Mouse (Mus musculus) urinary bladder, postnatal 25 days (tissue): ENCODE data around the gene D630039A03Rik.

ENCODE experiments used
- DNase-seq: peaks from one replicate; pipeline ENCODE4 v3.0.0; 2022; ENCODE audit warnings: low spot score

Gene D630039A03Rik

DNA sequence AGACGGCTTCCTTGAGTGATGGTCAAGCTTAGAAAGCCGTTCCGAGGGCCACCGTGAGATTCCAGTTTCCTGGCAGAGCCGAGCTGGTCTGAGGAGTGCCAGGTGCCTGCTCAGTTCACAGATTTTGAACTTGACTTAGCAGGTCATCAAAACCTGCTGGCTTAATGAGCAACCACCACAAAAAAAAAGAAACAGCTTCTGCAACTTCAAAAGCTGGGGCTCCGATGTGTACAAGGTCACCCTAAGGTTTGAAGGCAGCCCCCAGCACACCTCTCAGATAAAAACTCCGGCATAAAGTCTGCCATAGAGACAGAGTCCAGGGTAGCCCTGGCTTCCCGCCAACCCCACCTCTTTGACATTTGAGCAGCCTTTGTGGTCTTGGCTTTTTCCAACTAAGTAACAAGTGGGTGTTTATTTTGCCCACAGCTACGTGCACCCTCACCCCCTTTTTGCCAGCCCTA is at the start of gene D630039A03Rik:
D630039A03Rik (minus strand) TSS at position 97 of the 461 bp plus-strand sequence.
- DNase-seq = no peak

DNA sequence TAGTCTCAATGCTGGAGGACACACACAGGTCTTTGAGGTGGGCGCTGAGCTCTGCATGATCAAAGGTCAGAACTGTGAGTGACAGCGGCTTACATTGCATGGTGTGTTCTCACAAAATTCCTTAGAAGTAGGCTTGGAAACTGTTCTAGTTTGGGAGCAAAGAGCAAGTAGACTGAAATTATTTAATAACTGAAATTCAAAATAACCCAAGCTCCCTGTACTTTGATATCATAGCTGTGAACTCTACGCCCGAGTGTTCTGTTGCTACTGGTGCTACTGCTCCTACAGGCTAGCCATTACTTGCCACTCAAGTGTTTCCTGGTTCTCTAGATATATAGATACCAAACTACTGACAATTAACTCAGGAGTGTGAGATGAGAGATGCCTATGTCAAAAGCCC is 49.4 kb upstream of the D630039A03Rik start:
- no peak for DNase-seq

DNA sequence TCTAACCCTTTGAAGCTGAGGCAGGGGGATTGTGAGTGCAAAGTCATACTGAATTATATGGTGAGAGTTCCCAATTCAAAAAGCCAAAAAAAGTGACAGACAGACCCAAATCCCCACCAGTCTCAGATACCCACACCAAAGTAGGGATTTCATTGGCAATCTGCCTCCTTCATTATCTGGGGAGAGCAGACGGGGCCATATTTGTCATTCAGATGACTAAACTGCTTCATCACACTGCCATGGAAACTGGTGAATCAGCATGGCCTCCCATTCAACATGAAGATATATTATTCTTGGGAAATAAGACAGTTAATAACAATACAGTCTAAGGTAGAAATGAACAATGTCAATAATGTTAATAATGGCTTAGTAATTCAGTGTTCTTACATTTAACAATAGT is 48.0 kb upstream of the D630039A03Rik start:
- no peak for DNase-seq

DNA sequence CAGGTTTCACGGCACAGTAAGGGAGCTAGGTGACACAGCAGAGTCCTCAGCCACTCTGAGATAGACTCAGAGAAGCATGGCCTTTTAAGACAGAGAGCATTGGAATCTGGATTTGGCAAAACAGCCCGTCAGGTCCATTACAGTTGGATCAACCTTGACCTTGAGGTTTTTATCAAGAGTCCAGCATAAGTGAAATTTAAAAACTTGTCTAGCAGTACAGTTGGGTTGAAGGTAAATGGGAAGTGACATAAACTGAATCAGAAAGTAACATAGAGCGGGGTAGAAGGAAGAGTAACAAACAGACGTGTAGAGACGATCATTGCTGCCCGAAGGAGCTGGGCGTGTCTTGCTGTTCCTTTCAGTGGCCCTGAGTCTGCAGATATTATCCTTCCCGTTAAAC is 43.0 kb upstream of the D630039A03Rik start:
- DNase-seq = no peak

DNA sequence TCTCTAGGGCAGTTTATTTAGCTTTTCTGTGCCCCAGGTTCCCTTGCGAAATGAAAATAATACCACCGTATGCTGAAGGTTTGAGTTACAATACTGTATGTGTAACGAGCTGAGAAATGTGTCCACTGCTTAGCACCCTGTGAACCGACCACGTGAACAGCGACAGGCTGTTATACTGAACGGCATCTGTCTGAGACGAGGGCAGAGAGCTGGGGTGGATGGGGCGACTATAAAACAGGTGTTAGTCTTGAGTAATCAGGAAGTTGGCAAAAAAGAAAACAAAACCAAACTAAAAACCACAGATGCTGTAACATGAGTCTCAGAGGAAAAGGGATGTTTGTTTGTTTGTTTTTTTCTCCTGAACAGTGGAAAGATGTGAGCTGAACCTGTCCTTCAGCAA is 42.0 kb upstream of the D630039A03Rik start:
- no peak for DNase-seq

DNA sequence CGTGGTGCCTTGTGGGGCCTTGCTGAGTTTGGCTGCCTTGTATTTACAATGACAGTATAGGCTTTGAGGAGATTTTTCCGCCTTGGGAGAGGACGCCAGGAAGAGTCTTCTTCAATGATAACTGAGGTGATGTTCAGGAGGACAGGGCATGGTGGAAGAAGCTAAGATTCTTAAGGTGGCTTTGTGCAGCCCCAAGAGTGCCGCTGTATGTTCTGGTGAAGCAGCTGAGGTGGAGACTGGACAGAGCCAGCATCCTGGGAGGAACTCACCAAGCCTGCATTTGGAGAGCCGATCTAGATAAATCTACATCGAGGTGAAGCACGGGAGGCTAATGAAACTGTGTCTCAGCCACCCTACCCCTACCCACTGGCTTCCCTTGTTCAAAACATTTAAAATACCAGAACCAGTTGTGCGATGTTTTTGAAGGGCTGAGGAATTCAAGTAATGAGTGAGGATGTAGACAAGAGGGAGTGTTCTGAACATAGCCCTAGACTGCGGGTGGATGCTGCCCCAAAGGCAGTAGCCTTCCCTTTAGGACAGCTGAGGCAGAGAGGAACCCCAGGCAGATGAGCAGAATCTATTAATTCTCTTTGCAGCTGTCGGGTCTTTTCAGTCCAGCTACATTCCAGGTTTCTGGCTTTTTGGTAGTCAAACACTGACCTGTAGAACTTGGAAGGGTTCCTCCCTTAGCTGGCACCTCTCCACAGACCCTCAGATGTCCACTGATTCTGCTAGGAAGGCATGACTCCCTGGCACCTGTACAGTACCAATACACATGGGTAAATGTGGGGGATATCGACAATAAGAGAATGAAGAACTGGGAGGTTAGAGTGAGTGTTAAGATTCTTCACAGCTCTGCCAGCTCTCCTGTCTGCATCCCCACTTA is 41.3 kb upstream of the D630039A03Rik start:
- no peak for DNase-seq

DNA sequence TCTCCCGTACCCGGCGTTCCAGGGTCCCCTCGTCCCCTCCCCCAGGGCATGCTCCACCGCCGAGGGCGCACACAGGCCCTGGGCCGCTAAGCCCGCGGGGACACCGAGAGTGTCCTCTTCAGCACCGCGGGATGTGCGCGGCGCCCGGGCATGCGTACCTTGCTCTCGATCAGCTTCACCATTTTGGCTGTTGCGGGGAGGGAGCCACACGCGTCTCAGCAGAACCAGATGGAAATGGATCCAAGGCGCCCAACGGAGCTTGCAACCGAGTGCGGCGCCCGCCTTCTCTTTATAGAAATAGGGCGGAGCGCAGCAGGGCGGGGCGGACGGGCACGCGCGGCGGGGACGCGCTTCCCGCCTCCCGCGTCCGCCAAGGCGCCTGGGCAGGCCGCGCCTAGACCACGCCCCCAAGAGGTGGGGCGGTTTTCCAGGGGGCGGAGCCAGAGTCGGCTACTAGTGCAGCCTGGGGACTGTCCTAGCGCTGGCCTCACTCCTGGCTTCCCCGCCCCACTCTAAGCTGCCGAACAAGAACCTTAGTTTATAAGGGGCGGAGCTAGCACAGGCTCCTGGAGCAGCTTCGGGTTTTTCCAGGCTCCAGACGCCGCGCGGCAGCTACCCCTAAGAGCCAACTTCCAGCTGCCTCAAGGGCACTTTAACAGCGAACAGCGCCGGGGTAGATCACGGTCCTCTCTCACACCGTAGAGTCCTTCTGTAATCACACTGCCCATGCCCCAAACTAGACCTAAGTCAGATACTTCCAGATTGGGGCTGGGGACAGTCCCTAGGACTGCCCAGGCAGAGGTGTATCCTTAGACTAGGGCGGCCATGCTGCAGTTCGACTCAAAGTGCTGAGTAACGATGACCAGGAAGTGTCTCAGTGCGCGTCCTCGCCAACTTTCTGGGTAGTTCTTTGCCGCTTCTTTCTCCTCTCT is 40.2 kb upstream of the D630039A03Rik start, which contains the start of gene Txn1:
Txn1 (minus strand) TSS at position 383 of the 932 bp plus-strand sequence.
- DNase-seq = peak; percentile 99

DNA sequence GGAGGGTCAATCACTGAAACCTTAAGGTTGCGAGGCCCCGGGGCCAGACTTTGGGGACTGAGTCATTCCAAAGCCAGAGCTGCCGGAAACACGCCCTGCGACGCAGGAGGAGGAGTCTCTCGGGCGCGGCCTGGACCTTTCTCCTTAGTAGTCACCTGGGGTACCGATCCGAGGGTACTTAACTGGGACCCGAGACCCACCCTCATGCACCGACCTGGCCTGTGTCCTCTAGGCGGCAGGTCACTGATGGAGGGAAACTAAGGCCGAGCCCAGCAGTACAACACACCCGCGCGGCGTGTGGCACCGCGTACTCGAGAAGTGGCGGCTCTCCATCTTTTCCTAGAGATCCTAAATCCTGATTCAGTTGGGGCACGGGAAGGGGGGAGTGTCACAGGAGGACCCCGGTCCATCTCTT is 39.5 kb upstream of the D630039A03Rik start:
- DNase-seq = peak; percentile 63

DNA sequence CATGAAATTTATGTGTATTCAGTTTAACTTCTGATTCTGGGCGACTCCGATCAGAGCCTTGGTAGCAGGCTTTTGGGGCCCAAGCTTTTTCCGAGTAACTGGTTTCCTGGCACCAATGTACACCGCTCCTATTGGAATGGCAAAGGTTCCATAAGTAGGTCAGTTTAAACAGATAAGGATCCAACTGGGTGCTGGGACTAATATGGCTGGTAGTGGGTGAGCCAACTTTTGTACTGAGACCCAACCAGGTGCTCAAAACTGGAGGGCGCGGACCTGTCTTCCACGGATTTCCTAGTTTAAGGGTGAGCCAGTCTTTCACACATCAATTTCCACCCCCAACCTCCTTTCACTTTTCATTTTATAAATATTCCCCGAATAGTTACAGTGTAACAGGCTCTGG is 38.9 kb upstream of the D630039A03Rik start:
- no peak for DNase-seq

DNA sequence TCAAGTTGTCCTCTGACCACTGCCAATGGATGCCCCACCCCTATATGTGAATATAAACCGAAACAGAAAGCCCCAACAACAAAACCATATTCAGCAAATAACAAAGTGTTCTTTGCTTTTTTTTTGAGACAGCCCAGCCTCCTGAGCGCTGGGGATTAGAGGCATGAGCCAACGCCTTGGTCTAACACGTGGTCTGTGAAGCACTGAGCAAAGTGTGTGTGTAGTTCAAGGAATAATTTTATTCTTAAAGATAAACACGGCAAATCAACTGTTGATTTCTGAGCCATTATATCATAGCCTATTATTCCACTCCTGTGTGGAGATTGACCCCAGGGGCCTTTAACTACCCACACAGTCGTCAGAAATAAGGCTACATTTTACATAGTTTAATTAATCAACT is 38.5 kb upstream of the D630039A03Rik start:
- DNase-seq = no peak

DNA sequence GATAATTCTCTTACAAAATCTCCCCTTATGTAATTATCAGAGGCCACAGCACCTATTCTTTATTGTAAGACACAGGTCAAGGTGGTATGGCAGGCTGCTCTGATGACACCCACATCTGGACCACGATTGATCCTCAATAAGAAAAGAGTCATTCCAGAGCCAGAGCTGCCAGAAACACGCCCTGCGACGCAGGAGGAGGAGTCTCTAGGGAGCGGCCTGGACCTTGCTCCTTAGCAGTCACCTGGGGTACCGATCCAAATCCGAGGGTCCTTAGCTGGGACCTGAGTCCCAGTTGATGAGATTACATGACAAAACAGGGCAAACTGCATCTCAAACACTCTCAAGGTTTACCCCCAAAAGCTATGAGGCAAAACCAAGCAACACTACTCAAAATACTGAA is 37.7 kb upstream of the D630039A03Rik start:
- no peak for DNase-seq

DNA sequence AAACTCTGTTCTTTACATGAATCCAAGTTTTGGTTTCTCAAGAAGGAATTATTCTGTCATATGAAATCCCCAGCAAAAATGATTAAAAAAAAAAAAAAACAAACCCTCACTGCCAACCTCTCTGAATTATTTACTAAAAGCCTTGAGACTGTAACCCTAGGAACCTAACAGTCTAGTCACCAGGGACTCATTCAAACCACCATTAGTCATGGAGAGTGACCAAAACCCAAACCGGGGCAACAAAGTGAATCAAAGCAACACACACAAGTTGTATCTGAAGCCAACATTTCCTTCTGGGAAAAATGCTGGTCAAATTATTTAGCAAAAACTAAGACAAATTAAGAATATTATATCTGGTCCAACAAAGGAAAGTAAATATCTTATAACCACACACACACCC is 36.8 kb upstream of the D630039A03Rik start:
- DNase-seq = no peak

DNA sequence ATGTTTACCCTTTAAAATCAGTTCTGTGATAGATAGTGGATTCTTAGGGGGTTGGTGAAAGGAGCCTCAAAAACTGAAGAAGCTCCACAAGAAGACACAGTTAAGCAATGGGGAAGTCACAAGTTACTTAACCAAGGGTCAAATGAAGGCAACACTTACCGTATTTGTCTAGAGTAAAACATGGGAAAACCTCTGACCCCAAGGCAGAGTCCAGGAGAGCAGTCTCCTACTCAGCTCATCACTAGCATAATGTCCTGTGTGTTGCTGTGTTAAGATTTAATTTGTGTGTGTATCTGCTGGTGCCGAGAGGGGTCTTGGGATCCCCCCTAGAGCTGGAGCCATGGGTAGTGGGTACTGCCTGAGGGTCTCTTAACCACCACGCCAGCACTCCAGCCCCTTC is 36.3 kb upstream of the D630039A03Rik start:
- no peak for DNase-seq

DNA sequence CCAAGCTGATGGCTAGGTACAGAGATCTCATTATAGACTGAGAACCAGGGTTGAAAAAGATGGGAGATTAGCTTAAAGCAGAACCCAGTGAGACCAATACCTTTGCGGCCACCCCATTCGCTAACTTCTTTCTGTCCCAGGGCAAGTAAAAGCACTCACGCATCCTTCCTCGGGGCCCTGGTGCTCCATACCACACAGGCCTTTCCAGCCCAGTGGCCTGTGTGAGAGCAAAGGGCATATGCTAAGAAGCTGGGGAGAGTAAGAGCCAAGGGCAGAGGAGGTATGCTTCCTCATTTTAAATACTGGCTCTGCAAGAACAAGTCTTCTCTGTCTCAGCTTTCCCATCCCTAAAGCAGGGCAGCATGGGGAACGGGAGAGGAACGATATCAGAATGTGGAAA is 33.8 kb upstream of the D630039A03Rik start:
- DNase-seq = no peak

DNA sequence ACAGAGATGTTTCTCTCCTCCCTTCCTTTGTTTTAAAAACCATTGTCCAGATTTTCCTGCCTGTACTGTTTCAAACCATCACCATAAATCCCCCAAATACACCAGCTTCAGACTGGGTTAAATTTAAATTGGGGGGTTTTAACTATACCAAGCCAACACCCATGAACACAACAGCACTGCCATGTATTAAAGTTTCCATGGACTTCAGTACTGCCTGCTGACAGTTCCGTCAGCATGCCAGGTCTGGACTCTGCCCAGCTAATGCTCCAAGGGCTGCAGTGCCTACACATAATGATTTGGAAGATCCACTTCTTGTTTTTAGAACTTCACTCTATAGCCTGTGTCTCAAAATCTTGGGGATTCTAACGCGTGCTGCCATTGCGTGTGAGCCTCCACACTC is 31.4 kb upstream of the D630039A03Rik start:
- no peak for DNase-seq

DNA sequence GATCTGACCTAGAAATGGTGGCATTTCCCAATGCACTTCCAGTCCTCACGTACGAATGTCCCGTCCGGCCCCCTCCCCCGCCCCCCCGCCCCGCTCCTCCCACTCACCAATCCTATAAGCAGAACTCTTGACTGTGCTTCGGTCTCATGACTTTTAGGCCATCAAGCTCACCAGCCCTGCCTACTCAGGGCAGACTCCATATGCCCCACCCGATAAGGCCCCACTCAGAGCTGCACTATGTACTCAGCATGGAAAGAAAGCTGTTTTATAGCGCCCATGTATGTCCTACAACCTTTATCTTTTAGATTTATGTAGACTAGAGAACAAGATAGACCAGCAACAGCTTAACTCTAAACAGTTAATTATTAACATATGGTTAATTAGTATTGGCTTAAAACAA is 30.9 kb upstream of the D630039A03Rik start:
- DNase-seq = no peak

DNA sequence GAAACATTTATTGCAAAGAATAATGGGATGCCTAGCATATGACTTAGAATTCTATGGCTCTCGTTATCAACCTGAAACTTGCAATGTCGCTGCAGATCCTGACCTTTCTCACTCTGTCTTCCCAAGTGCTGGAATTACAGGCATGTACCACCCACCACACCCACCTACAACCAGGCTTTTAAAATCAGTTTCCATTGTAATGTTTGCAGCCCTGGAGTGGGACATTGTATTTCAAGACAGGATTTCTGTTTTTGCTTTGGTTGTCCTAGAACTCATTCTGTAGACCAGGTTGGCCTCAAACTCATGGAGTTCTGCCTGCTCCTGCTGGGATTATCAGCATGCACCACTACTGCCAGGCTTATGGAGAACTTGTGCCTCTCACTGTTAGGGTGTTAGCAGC is 26.8 kb upstream of the D630039A03Rik start:
- DNase-seq = no peak

DNA sequence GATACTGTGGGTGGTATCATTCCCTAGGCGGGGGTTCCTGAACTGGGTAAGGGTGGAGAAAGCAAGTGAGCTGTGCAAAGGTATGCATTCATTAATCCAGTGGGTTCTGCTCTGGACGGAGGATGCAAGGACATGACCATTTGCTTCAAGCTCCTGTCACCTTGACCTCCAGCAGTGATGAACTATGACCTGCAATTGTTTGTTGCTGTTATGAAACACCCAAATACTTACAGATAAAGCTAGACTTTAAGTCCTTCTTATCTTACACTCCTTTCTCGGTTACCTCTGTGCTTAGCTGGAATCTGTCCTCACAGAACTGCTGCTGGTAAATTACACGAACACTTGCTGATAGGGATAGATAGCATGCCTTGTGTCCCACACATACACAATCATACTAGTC is 24.5 kb upstream of the D630039A03Rik start:
- DNase-seq = no peak

DNA sequence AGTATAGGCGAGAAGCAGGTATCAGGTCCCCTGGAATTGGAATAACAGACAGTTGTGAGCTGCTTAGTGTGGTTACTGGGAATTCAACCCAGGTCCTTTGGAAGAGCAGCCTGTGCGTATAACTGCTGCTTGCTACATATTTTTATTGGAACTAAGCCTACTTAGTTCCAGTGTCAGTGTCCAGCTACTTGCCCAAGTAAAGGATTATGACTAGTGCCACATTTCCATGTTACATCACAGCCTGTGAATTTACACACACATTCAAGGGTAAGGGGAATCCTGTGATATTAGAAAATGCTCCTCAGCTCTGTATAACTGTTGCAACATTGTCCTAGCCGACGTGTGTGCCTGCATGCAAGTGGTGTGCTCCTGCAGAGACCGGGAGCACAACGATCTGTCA is 21.2 kb upstream of the D630039A03Rik start:
- DNase-seq = no peak

DNA sequence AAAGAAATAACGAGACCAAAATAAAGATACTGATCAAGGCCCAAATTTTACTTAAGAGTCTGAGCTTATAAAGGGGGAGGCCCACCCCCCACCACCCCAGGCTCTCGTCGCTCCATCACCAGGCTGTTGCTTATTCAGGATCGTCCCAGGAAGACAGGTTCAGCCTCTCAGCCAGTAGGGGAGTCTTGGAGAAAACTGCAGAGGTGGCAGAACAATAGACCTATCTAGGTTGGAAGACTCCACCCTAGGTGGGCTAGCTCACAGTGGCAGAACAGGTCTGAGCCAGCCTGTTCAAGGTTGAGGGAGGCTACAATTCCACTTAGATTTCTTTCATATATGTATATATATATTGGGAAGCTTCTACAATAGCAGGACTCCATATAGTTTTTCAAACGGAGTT is 18.1 kb upstream of the D630039A03Rik start:
- DNase-seq = no peak

DNA sequence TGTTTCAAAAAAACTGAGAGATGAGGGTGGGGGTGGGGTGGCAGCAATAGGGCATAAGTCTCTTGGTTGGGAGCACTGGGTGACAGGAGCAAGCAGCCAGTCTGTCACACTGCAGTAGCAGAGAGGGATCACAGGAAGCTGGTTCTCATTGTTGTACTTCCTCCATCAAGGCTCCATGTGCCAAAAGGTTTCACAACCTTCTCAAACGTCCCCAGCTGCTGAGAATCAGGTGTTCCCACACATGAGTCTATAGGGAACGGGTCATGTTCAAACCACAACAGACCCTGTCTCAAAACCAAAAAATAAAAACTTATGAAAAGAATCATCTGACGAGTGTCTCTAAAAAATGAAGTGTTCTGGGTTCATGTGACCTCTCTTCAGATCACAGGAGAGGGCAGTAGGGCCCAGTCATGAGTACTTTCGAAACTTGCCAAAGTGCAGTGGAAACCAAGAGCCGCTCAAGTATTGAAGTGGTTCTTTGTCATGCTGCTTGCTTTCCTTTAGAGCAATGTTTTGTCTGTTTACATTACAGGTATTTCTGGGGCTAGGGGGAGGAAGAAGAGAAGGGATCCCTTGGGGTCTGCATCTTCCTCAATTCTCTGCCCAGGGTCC is 14.6 kb upstream of the D630039A03Rik start:
- DNase-seq = no peak

DNA sequence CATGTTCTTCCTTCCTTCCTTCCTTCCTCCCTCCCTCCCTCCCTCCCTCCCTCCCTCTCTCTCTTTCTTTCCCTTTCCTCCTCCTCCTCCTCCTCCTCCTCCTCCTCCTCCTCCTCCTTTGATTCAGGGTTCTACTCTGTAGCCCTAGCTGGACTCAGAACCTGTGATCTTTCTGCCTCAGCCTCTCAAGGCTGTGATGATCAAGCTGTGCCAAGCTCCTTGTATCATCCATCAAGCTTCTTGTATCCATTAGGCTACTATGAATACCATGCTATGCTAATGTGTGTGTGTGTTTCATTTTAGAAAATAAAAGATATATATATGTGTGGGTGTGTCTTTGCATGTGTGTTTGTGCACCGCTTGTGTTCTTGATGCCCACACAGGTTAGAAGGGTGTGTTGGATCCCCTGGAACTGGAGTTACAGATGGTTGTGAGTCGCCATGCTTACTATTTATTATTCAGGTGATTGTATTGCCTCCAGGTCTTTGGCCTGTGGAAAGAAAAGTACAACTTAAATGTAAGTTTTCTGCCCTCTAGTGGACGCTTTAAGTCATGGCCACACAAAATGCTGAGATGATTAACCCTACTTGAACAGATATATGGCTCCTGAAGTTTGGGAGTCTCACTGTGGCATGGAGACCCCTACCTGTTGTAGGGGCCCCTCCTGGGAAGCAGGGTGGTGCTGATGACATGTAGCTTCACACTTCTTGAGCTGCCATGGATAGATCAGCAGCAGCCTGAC is 11.5 kb upstream of the D630039A03Rik start:
- no peak for DNase-seq
